Mouse (Mus musculus): ENCODE data around the gene Pcyt2. TPM values are rescaled to one million over a fixed set of nuclear protein-coding genes. Genes with fewer than 3 reads are reported as not detected.
A peak's percentile ranks its signal among the peaks of the same experiment; 100 is the strongest.

Gene Pcyt2
- 108 TPM for polyA plus RNA-seq (2021)

GRCm38 (mm10) chr11:120617519-120618112 is at the start of gene Pcyt2:
TSS of gene Pcyt2 (minus strand) at chr11:120617936.
- ChIA-PET POLR2A (interaction anchor here (0.8 kb wide), 1 partner anchor 35 kb away, joined by 3 read pairs; no protein-coding TSS in a partner anchor), CTCF (interaction anchor here (1.5 kb wide), 1 partner anchor 35 kb away, joined by 3 read pairs; no protein-coding TSS in a partner anchor)
- in situ Hi-C loops (cut with MboI; ENCODE audit: low pct_unique_long_range_greater_than_20kb): no loop called here
- ATAC-seq (peak; percentile 78), DNase-seq (ENCODE audit: low read depth, low spot score) (no peak)
- no peaks in the 10 kb centered on the region for H3K27me3 ChIP-seq
- TF ChIP-seq CTCF (IDR thresholded peaks at IDR 0.05): no peak

GRCm38 (mm10) chr11:120666617-120667016 is 48.9 kb upstream of the Pcyt2 start:
- DNase-seq (ENCODE audit: low read depth, low spot score): no peak
- CTCF ChIA-PET: interaction anchor here (1.4 to 1.7 kb wide), 3 partner anchors 11 to 45 kb away, joined by 3 to 7 read pairs (median 4); no protein-coding TSS in a partner anchor
- H3K27me3 ChIP-seq: peaks cover 46% of the 10 kb centered on the region
- no peak for TF ChIP-seq CTCF (IDR thresholded peaks at IDR 0.05)
- in situ Hi-C loops (cut with MboI; ENCODE audit: low pct_unique_long_range_greater_than_20kb): no loop called here
- ATAC-seq: no peak
- POLR2A ChIA-PET: no interaction called here

- TF ChIP-seq CTCF (IDR thresholded peaks at IDR 0.05): no peak
- ChIA-PET CTCF (interaction anchor here (1.3 to 1.7 kb wide), 5 partner anchors 12 to 46 kb away, joined by 3 to 7 read pairs (median 3); no protein-coding TSS in a partner anchor), POLR2A (no interaction called here)
- ATAC-seq: no peak
- peaks cover 55% of the 10 kb centered on the region for H3K27me3 ChIP-seq
- no peak for DNase-seq (ENCODE audit: low read depth, low spot score)
- in situ Hi-C loops (cut with MboI; ENCODE audit: low pct_unique_long_range_greater_than_20kb): no loop called here
These were observed 47.7 kb upstream of the Pcyt2 start for GRCm38 (mm10) chr11:120665406-120665805.

- ChIA-PET POLR2A (no interaction called here), CTCF (no interaction called here)
- no peak for ATAC-seq
- TF ChIP-seq CTCF (IDR thresholded peaks at IDR 0.05): no peak
- in situ Hi-C loops (cut with MboI; ENCODE audit: low pct_unique_long_range_greater_than_20kb): no loop called here
- no peak for DNase-seq (ENCODE audit: low read depth, low spot score)
- H3K27me3 ChIP-seq: peaks cover 66% of the 10 kb centered on the region
These were observed 46.0 kb upstream of the Pcyt2 start for GRCm38 (mm10) chr11:120663714-120664113.

GRCm38 (mm10) chr11:120662759-120663158 is 45.0 kb upstream of the Pcyt2 start:
- no peak for ATAC-seq
- in situ Hi-C loops (cut with MboI; ENCODE audit: low pct_unique_long_range_greater_than_20kb): no loop called here
- ChIA-PET POLR2A (no interaction called here), CTCF (interaction anchor here (1.0 to 1.5 kb wide), 2 partner anchors 38 to 51 kb away, joined by 3 to 4 read pairs; partner anchors contain the start of genes Cenpx and Lrrc45)
- DNase-seq (ENCODE audit: low read depth, low spot score): peak; percentile 62
- no peak for TF ChIP-seq CTCF (IDR thresholded peaks at IDR 0.05)
- H3K27me3 ChIP-seq: peaks cover 66% of the 10 kb centered on the region

- peaks cover 66% of the 10 kb centered on the region for H3K27me3 ChIP-seq
- ChIA-PET CTCF (interaction anchor here (1.3 to 1.5 kb wide), 2 partner anchors 53 to 115 kb away, joined by 3 to 4 read pairs; partner anchors contain the start of genes Cenpx and Lrrc45), POLR2A (no interaction called here)
- no peak for DNase-seq (ENCODE audit: low read depth, low spot score)
- no peak for TF ChIP-seq CTCF (IDR thresholded peaks at IDR 0.05)
- in situ Hi-C loops (cut with MboI; ENCODE audit: low pct_unique_long_range_greater_than_20kb): no loop called here
- ATAC-seq: no peak
These were observed 43.3 kb upstream of the Pcyt2 start, which contains the start of gene Notum for GRCm38 (mm10) chr11:120661076-120661460. TSS of gene Notum (minus strand) at chr11:120661175.

GRCm38 (mm10) chr11:120660301-120661075 is 42.8 kb upstream of the Pcyt2 start:
- ChIA-PET CTCF (interaction anchor here (1.5 to 1.8 kb wide), 3 partner anchors 15 to 53 kb away, joined by 4 to 7 read pairs (median 4); partner anchors contain the start of genes Cenpx and Lrrc45), POLR2A (interaction anchor here (1.0 to 1.4 kb wide), 2 partner anchors 17 to 37 kb away, joined by 3 to 4 read pairs; partner anchors contain the start of gene Pycr1)
- in situ Hi-C loops (cut with MboI; ENCODE audit: low pct_unique_long_range_greater_than_20kb): no loop called here
- ATAC-seq (peak; percentile 19), DNase-seq (ENCODE audit: low read depth, low spot score) (no peak)
- peaks cover 66% of the 10 kb centered on the region for H3K27me3 ChIP-seq
- no peak for TF ChIP-seq CTCF (IDR thresholded peaks at IDR 0.05)

- TF ChIP-seq CTCF (IDR thresholded peaks at IDR 0.05): no peak
- CTCF ChIA-PET: interaction anchor here (0.9 to 1.9 kb wide), 14 partner anchors 9 to 152 kb away, joined by 3 to 7 read pairs (median 4); partner anchors contain the start of genes Cenpx, Lrrc45 and Pycr1
- no peak for DNase-seq (ENCODE audit: low read depth, low spot score)
- POLR2A ChIA-PET: interaction anchor here (1.0 to 1.4 kb wide), 2 partner anchors 16 to 36 kb away, joined by 3 to 4 read pairs; partner anchors contain the start of gene Pycr1
- in situ Hi-C loops (cut with MboI; ENCODE audit: low pct_unique_long_range_greater_than_20kb): loop anchor here (5.0 kb wide), 1 partner anchor 53 kb away; the partner anchor contains the start of genes Cenpx and Lrrc45
- H3K27me3 ChIP-seq: peaks cover 59% of the 10 kb centered on the region
- ATAC-seq: no peak
These were observed 42.0 kb upstream of the Pcyt2 start for GRCm38 (mm10) chr11:120659509-120660300.

- no peak for DNase-seq (ENCODE audit: low read depth, low spot score)
- POLR2A ChIA-PET: interaction anchor here (0.7 to 1.0 kb wide), 3 partner anchors 19 to 55 kb away, joined by 3 to 4 read pairs (median 4); partner anchors contain the start of genes Cenpx and Lrrc45
- CTCF ChIA-PET: interaction anchor here (0.9 to 1.9 kb wide), 16 partner anchors 8 to 151 kb away, joined by 3 to 8 read pairs (median 4); partner anchors contain the start of genes Cenpx, Lrrc45 and Pycr1
- no peak for TF ChIP-seq CTCF (IDR thresholded peaks at IDR 0.05)
- peaks cover 63% of the 10 kb centered on the region for H3K27me3 ChIP-seq
- ATAC-seq: no peak
- in situ Hi-C loops (cut with MboI; ENCODE audit: low pct_unique_long_range_greater_than_20kb): loop anchor here (5.0 kb wide), 1 partner anchor 53 kb away; the partner anchor contains the start of genes Cenpx and Lrrc45
These were observed 41.2 kb upstream of the Pcyt2 start for GRCm38 (mm10) chr11:120658876-120659410.
